Mouse (Mus musculus) heart, adult 2 months (tissue): Measurements from ENCODE around the gene Gm20489. TPM values are rescaled to one million over a fixed set of nuclear protein-coding genes. Genes with fewer than 3 reads are reported as not detected.
A peak's percentile ranks its signal among the peaks of the same experiment; 100 is the strongest.

Experiments used
- DNase-seq, 2 experiments: peaks; one replicate each; pipeline ENCODE4 v3.0.0; 2021
- H3K27ac ChIP-seq: fragments of 200-600 bp; 2 replicates; pipeline ENCODE4 v1.8.1; 2022
- H3K27me3 ChIP-seq: fragments of 200-500 bp; 2 replicates; pipeline ENCODE4 v1.6.1; 2012; ENCODE audit warnings: mild to moderate bottlenecking, low read length, inconsistent platforms, mixed read lengths; ENCODE audit not compliant: control insufficient read depth, insufficient read depth
- H3K36me3 ChIP-seq: fragments of 200-500 bp; 2 replicates; pipeline ENCODE4 v1.6.1; 2012; ENCODE audit warnings: low read length, inconsistent platforms; ENCODE audit not compliant: control insufficient read depth, insufficient read depth
- H3K4me1 ChIP-seq: fragments of 200-500 bp; 2 replicates; pipeline ENCODE4 v1.6.1; 2011; ENCODE audit warnings: low read length; ENCODE audit not compliant: control insufficient read depth, insufficient read depth
- H3K4me3 ChIP-seq: fragments of 200-600 bp; 2 replicates; pipeline ENCODE4 v1.8.1; 2022
- H3K79me2 ChIP-seq: fragments of 200-500 bp; replicated peaks from 2 replicates; pipeline ENCODE4 v1.6.1; 2012; ENCODE audit warnings: mild to moderate bottlenecking, inconsistent platforms, low read length, moderate library complexity, mixed read lengths; ENCODE audit not compliant: control insufficient read depth, insufficient read depth
- H3K9ac ChIP-seq: fragments of 200-500 bp; 2 replicates; pipeline ENCODE4 v1.6.1; 2012; ENCODE audit warnings: low read depth, mild to moderate bottlenecking, control low read depth, inconsistent platforms, low read length, mixed read lengths
- CTCF ChIP-seq: fragments of 200-600 bp; IDR thresholded peaks from 2 replicates; pipeline ENCODE4 v1.8.1; 2022; ENCODE audit warnings: antibody characterized with exemption, mild to moderate bottlenecking, moderate library complexity
- EP300 ChIP-seq: fragments of 200-500 bp; IDR thresholded peaks from 2 replicates; pipeline ENCODE4 v1.6.1; 2011; ENCODE audit warnings: low read depth, low read length, control low read depth; ENCODE audit not compliant: insufficient read depth
- POLR2A ChIP-seq: fragments of 200-500 bp; IDR thresholded peaks from 2 replicates; pipeline ENCODE4 v1.6.1; 2011; ENCODE audit warnings: mild to moderate bottlenecking, low read depth, low read length, control low read depth; ENCODE audit not compliant: insufficient read depth
- WGBS: fragments of 180-500 bp; shearing (Covaris S2); methylation state at CpG from one replicate; pipeline ENCODE4 v1.1.7; 2018; 5-methylcytosine and 5-hydroxymethylcytosine counted together
- intact Hi-C: fragments of 180-260 bp; cut with DNase I; formaldehyde crosslinking; loops from one replicate; pipeline ENCODE4 v1.15.1; 2025
- polyA plus RNA-seq: library from polyadenylated mRNA; depleted of rRNA; stranded (reverse); fragments of >200 nt; gene quantifications from 2 replicates; pipeline ENCODE4 v1.2.3, GENCODE M21; 2012
- total RNA-seq, 2 experiments: library from RNA; stranded (reverse); gene quantifications; 2 replicates each; pipeline ENCODE4 v1.2.3; 2021

The Gm20489 gene
- total and polyA plus RNA-seq, 3 experiments: 0.31 TPM; not detected in 2

DNA sequence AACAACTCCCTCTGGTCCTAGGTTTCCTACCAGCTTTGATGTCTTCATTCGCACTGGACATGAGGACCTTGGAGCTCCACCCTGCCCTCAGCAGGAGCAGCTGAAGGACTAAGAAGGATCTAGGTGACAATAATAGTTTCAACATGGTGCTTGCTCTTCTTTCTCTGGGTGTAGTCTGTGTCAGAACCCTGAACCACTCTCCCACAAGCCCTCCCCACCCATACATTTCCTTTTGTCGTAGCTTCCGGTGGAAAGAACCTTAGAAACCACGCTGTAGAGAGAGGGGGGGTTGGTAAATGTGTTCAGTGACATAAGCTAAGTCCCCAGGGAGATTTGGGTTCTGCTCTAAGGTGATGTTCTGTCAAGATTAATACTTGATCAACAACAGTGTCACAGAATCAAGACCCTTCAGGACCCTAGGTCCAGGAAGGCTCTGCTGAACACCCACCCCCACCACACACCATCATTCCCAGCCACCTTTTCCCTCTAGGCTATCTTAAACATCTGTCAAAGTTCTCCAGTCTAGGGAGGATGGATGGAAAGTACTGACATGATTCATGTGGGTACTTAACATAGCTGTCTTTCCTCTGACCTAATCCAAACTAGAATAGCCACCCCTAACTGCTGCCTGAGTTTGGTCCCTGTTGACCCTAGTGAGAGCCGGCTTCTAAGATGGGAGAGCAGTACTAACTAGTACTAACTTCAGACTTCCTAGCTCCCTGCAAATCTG, 633 bp downstream of the Gm20489 start, which contains the start of gene Il2rg:
TSS of gene Il2rg (minus strand) at position 231 of the 730 bp plus-strand sequence.
- H3K36me3 ChIP-seq: no peaks in the 10 kb centered on the region
- TF ChIP-seq CTCF: no peak
- TF ChIP-seq POLR2A: peak; percentile 39; the same call in 1 of the 2 replicates
- H3K27ac ChIP-seq: peak within 1 kb of the TSS; percentile 66
- DNase-seq: peak in 1 of 2 experiments; percentile 23
- WGBS: 42% methylated on average over 5 of the region's 5 CpGs
- peak within 1 kb of the TSS; percentile 60 for H3K9ac ChIP-seq
- no peaks in the 10 kb centered on the region for H3K4me1 ChIP-seq
- no peaks in the 10 kb centered on the region for H3K79me2 ChIP-seq
- peak within 1 kb of the TSS; percentile 0; the same call in 1 of the 2 replicates for H3K4me3 ChIP-seq
- no peaks in the 10 kb centered on the region for H3K27me3 ChIP-seq
- intact Hi-C loops: no loop called here

GRCm38 (mm10) chrX:101266631-101267030, 2.2 kb downstream of the Gm20489 start:
- DNase-seq: no peak
- intact Hi-C loops: no loop called here
- H3K36me3 ChIP-seq: no peaks in the 10 kb centered on the region
- 82% methylated on average over 6 of the region's 6 CpGs for WGBS
- H3K79me2 ChIP-seq: no peaks in the 10 kb centered on the region
- no peak overlapping the region for H3K9ac ChIP-seq
- H3K4me3 ChIP-seq: no peak overlapping the region
- no peak overlapping the region for H3K27ac ChIP-seq
- H3K27me3 ChIP-seq: no peaks in the 10 kb centered on the region
- TF ChIP-seq EP300 (no peak), CTCF (no peak), POLR2A (no peak)
- no peaks in the 10 kb centered on the region for H3K4me1 ChIP-seq

DNA sequence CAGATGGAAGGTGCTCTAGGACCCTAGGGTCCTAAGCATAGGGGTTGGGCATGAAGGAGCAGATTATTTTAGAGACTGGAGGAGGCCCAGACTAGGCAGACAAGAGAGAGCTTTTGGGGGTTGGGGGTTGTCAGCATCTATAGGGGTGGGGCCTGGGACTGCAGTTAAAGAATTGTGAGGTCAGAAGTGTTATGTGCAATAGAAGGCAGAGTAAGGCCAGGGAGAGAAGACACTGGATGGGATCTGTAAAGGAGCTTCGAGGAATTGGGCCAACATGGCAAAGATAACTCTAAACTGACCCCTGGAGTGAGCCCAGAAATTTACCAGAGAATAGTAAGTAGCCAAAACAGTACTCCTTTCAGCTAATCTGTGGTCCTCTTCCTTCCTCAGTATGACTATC, 4.9 kb downstream of the Gm20489 start, which contains the start of gene Gm614:
TSS of gene Gm614 (minus strand) at position 101 of the 400 bp plus-strand sequence.
- no peak for DNase-seq
- no peak within 1 kb of the TSS for H3K4me3 ChIP-seq
- no peak for TF ChIP-seq EP300
- TF ChIP-seq POLR2A: no peak
- TF ChIP-seq CTCF: no peak
- WGBS: 64% methylated on average over 1 of the region's 1 CpGs
- no peak within 1 kb of the TSS for H3K27ac ChIP-seq
- no peak within 1 kb of the TSS for H3K9ac ChIP-seq
- no peaks in the 10 kb centered on the region for H3K4me1 ChIP-seq
- intact Hi-C loops: no loop called here
- no peaks in the 10 kb centered on the region for H3K36me3 ChIP-seq
- no peaks in the 10 kb centered on the region for H3K27me3 ChIP-seq
- H3K79me2 ChIP-seq: no peaks in the 10 kb centered on the region

GRCm38 (mm10) chrX:101260441-101261325, 8.1 kb downstream of the Gm20489 start:
- no peaks in the 10 kb centered on the region for H3K4me1 ChIP-seq
- no peak overlapping the region for H3K4me3 ChIP-seq
- no peak for DNase-seq
- H3K36me3 ChIP-seq: no peaks in the 10 kb centered on the region
- no peaks in the 10 kb centered on the region for H3K27me3 ChIP-seq
- WGBS: 45% methylated on average over 12 of the region's 13 CpGs
- intact Hi-C loops: no loop called here
- TF ChIP-seq CTCF: no peak
- TF ChIP-seq POLR2A: no peak
- TF ChIP-seq EP300: no peak
- no peak overlapping the region for H3K27ac ChIP-seq
- no peak overlapping the region for H3K9ac ChIP-seq
- H3K79me2 ChIP-seq: no peaks in the 10 kb centered on the region

DNA sequence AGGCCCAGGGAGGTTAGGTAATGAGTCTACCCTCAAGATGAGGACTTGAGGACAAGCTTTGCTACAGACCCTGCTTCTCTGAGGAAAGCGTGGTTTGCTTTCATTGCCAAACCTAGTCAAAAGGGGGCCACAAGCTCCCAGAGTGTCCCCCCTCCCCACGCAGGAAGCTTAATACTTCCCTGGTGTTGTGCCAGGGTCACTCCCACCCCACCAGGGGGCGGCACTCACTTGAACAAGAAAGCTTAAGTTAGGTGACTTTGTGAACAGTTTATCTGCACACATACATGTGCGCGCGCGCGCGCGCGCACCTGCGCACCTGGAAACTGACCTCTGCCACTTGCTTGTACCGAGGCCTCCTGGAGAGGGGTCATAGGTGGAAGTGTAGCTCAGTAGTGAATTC, 12.2 kb downstream of the Gm20489 start:
- WGBS: 77% methylated on average over 13 of the region's 13 CpGs
- no peaks in the 10 kb centered on the region for H3K79me2 ChIP-seq
- H3K9ac ChIP-seq: no peak overlapping the region
- peaks cover 2% of the 10 kb centered on the region for H3K4me1 ChIP-seq
- no peak for DNase-seq
- no peaks in the 10 kb centered on the region for H3K27me3 ChIP-seq
- TF ChIP-seq EP300 (no peak), POLR2A (no peak), CTCF (peak; percentile 48)
- no peak overlapping the region for H3K27ac ChIP-seq
- intact Hi-C loops: no loop called here
- no peaks in the 10 kb centered on the region for H3K36me3 ChIP-seq
- no peak overlapping the region for H3K4me3 ChIP-seq

GRCm38 (mm10) chrX:101254740-101255139, 14.1 kb downstream of the Gm20489 start:
- Histone ChIP-seq H3K9ac (peak overlapping the region; percentile 68), H3K36me3 (no peaks in the 10 kb centered on the region), H3K4me3 (peak overlapping the region; percentile 68), H3K79me2 (no peaks in the 10 kb centered on the region), H3K27me3 (no peaks in the 10 kb centered on the region), H3K4me1 (peaks cover 2% of the 10 kb centered on the region), H3K27ac (peak overlapping the region; percentile 78)
- TF ChIP-seq POLR2A (no peak), EP300 (no peak), CTCF (no peak)
- peak; percentile 18 to 41 for DNase-seq
- 17% methylated on average over 26 of the region's 26 CpGs for WGBS
- intact Hi-C loops: loop anchor here (2.0 to 5.0 kb wide), 3 partner anchors 18 to 78 kb away; partner anchors contain the start of gene Snx12
